Mouse (Mus musculus): ENCODE results near the gene Ubl4a. TPM values are rescaled to one million over a fixed set of nuclear protein-coding genes. Genes with fewer than 3 reads are reported as not detected.

Ubl4a gene
- 5.5 TPM for polyA plus RNA-seq (2014; fragmentation: Illumina TruSeq; extraction: RNeasy Lipid Tissue Mini Kit (QIAGEN cat#74804); ENCODE audit: low read depth, low replicate concordance)

GRCm38 (mm10) chrX:74372888-74373549, at the start of gene Ubl4a, which contains the start of gene Slc10a3:
Gene Ubl4a, minus strand, starts transcription at chrX:74373218.
Gene Slc10a3, minus strand, starts transcription at chrX:74373349.

GRCm38 (mm10) chrX:74392535-74393443, 19.8 kb upstream of the Ubl4a start, which contains the start of the genes Fam3a and Ikbkg:
Gene Fam3a, minus strand, starts transcription at chrX:74393272.
Gene Ikbkg, plus strand, starts transcription at chrX:74393290.

GRCm38 (mm10) chrX:74353467-74353770, 19.6 kb downstream of the Ubl4a start, which contains the start of gene Lage3:
Gene Lage3, minus strand, starts transcription at chrX:74353618.

GRCm38 (mm10) chrX:74328725-74329161, 44.3 kb downstream of the Ubl4a start, which contains the start of gene Plxna3:
Gene Plxna3, plus strand, starts transcription at chrX:74329066.

Other genes starting within 250 kb of the Ubl4a start
- gene Opn1mw, start 245.8 kb downstream of the Ubl4a start, polyA plus RNA-seq (2014; fragmentation: Illumina TruSeq; extraction: RNeasy Lipid Tissue Mini Kit (QIAGEN cat#74804); ENCODE audit: low read depth, low replicate concordance), result not detected
- 2.5 TPM for gene Mecp2, start 237.9 kb downstream of the Ubl4a start, polyA plus RNA-seq (2014; fragmentation: Illumina TruSeq; extraction: RNeasy Lipid Tissue Mini Kit (QIAGEN cat#74804); ENCODE audit: low read depth, low replicate concordance)
- 2.9 TPM for gene Tex28, start 205.4 kb downstream of the Ubl4a start, polyA plus RNA-seq (2014; fragmentation: Illumina TruSeq; extraction: RNeasy Lipid Tissue Mini Kit (QIAGEN cat#74804); ENCODE audit: low read depth, low replicate concordance)
- gene Tktl1, start 196.0 kb downstream of the Ubl4a start, polyA plus RNA-seq (2014; fragmentation: Illumina TruSeq; extraction: RNeasy Lipid Tissue Mini Kit (QIAGEN cat#74804); ENCODE audit: low read depth, low replicate concordance), result 19.2 TPM
- gene Flna, start 123.4 kb downstream of the Ubl4a start, polyA plus RNA-seq (2014; fragmentation: Illumina TruSeq; extraction: RNeasy Lipid Tissue Mini Kit (QIAGEN cat#74804); ENCODE audit: low read depth, low replicate concordance), result 13.9 TPM
- gene Emd, start 118.5 kb downstream of the Ubl4a start, polyA plus RNA-seq (2014; fragmentation: Illumina TruSeq; extraction: RNeasy Lipid Tissue Mini Kit (QIAGEN cat#74804); ENCODE audit: low read depth, low replicate concordance), result 24.3 TPM
- gene Rpl10, start 102.4 kb downstream of the Ubl4a start, polyA plus RNA-seq (2014; fragmentation: Illumina TruSeq; extraction: RNeasy Lipid Tissue Mini Kit (QIAGEN cat#74804); ENCODE audit: low read depth, low replicate concordance), result 81.7 TPM
- gene Taz, start 91.3 kb downstream of the Ubl4a start, polyA plus RNA-seq (2014; fragmentation: Illumina TruSeq; extraction: RNeasy Lipid Tissue Mini Kit (QIAGEN cat#74804); ENCODE audit: low read depth, low replicate concordance), result 6.3 TPM
- gene Dnase1l1, start 90.9 kb downstream of the Ubl4a start, polyA plus RNA-seq (2014; fragmentation: Illumina TruSeq; extraction: RNeasy Lipid Tissue Mini Kit (QIAGEN cat#74804); ENCODE audit: low read depth, low replicate concordance), result 2.2 TPM
- gene Atp6ap1, start 76.1 kb downstream of the Ubl4a start, polyA plus RNA-seq (2014; fragmentation: Illumina TruSeq; extraction: RNeasy Lipid Tissue Mini Kit (QIAGEN cat#74804); ENCODE audit: low read depth, low replicate concordance), result 29.2 TPM
- gene Gdi1, start 68.2 kb downstream of the Ubl4a start, polyA plus RNA-seq (2014; fragmentation: Illumina TruSeq; extraction: RNeasy Lipid Tissue Mini Kit (QIAGEN cat#74804); ENCODE audit: low read depth, low replicate concordance), result 10.1 TPM
- gene Fam50a, start 60.2 kb downstream of the Ubl4a start, polyA plus RNA-seq (2014; fragmentation: Illumina TruSeq; extraction: RNeasy Lipid Tissue Mini Kit (QIAGEN cat#74804); ENCODE audit: low read depth, low replicate concordance), result 2.9 TPM
- gene Plxna3, start 44.2 kb downstream of the Ubl4a start, polyA plus RNA-seq (2014; fragmentation: Illumina TruSeq; extraction: RNeasy Lipid Tissue Mini Kit (QIAGEN cat#74804); ENCODE audit: low read depth, low replicate concordance), result not detected
- 2.3 TPM for gene Lage3, start 19.6 kb downstream of the Ubl4a start, polyA plus RNA-seq (2014; fragmentation: Illumina TruSeq; extraction: RNeasy Lipid Tissue Mini Kit (QIAGEN cat#74804); ENCODE audit: low read depth, low replicate concordance)
- 3.9 TPM for gene Slc10a3, start 131 bp upstream of the Ubl4a start, polyA plus RNA-seq (2014; fragmentation: Illumina TruSeq; extraction: RNeasy Lipid Tissue Mini Kit (QIAGEN cat#74804); ENCODE audit: low read depth, low replicate concordance)
- gene Fam3a, start 20.1 kb upstream of the Ubl4a start, polyA plus RNA-seq (2014; fragmentation: Illumina TruSeq; extraction: RNeasy Lipid Tissue Mini Kit (QIAGEN cat#74804); ENCODE audit: low read depth, low replicate concordance), result 1.3 TPM
- gene Ikbkg, start 20.1 kb upstream of the Ubl4a start, polyA plus RNA-seq (2014; fragmentation: Illumina TruSeq; extraction: RNeasy Lipid Tissue Mini Kit (QIAGEN cat#74804); ENCODE audit: low read depth, low replicate concordance), result 4.3 TPM
- gene G6pdx, start 56.0 kb upstream of the Ubl4a start, polyA plus RNA-seq (2014; fragmentation: Illumina TruSeq; extraction: RNeasy Lipid Tissue Mini Kit (QIAGEN cat#74804); ENCODE audit: low read depth, low replicate concordance), result 3.8 TPM
- 2.4 TPM for gene Gm6880, start 108.2 kb upstream of the Ubl4a start, polyA plus RNA-seq (2014; fragmentation: Illumina TruSeq; extraction: RNeasy Lipid Tissue Mini Kit (QIAGEN cat#74804); ENCODE audit: low read depth, low replicate concordance)
- not detected for gene Olfr1326-ps1, start 201.7 kb upstream of the Ubl4a start, polyA plus RNA-seq (2014; fragmentation: Illumina TruSeq; extraction: RNeasy Lipid Tissue Mini Kit (QIAGEN cat#74804); ENCODE audit: low read depth, low replicate concordance)
- gene Olfr1325, start 219.5 kb upstream of the Ubl4a start, polyA plus RNA-seq (2014; fragmentation: Illumina TruSeq; extraction: RNeasy Lipid Tissue Mini Kit (QIAGEN cat#74804); ENCODE audit: low read depth, low replicate concordance), result not detected